Mouse (Mus musculus) small intestine, adult 2 months (tissue): Measurements from ENCODE around the gene Tnmd. TPM values are rescaled to one million over a fixed set of nuclear protein-coding genes. Genes with fewer than 3 reads are reported as not detected.
A peak's percentile ranks its signal among the peaks of the same experiment; 100 is the strongest.

Experiments
- H3K27ac ChIP-seq: fragments of 200-500 bp; 2 replicates; pipeline ENCODE4 v1.5.1; 2012; ENCODE audit warnings: low read depth, low read length, control low read depth, inconsistent platforms; ENCODE audit not compliant: insufficient read depth
- H3K27me3 ChIP-seq: fragments of 200-500 bp; 2 replicates; pipeline ENCODE4 v1.6.1; 2012; ENCODE audit warnings: mild to moderate bottlenecking, moderate library complexity, low read length, inconsistent platforms; ENCODE audit not compliant: control insufficient read depth, insufficient read depth
- H3K36me3 ChIP-seq: fragments of 200-500 bp; 2 replicates; pipeline ENCODE4 v1.6.1; 2012; ENCODE audit warnings: mild to moderate bottlenecking, low read length, control low read depth, inconsistent platforms; ENCODE audit not compliant: control insufficient read depth, insufficient read depth
- H3K4me1 ChIP-seq: fragments of 200-500 bp; 2 replicates; pipeline ENCODE4 v1.6.1; 2012; ENCODE audit warnings: low read length, inconsistent platforms, mixed read lengths; ENCODE audit not compliant: control insufficient read depth, insufficient read depth, insufficient read length
- H3K4me3 ChIP-seq: fragments of 200-500 bp; 2 replicates; pipeline ENCODE4 v1.5.1; 2012; ENCODE audit warnings: low read depth, mild to moderate bottlenecking, control low read depth, inconsistent platforms, low read length, moderate library complexity
- CTCF ChIP-seq: fragments of 200-500 bp; IDR thresholded peaks from 2 replicates; pipeline ENCODE4 v1.5.1; 2012; ENCODE audit warnings: low read depth, mild to moderate bottlenecking, control low read depth, inconsistent platforms, low read length, moderate library complexity, mixed read lengths; ENCODE audit not compliant: insufficient replicate concordance, insufficient read length; ENCODE audit errors: extremely low read depth
- POLR2A ChIP-seq: fragments of 200-500 bp; IDR thresholded peaks from 2 replicates; pipeline ENCODE4 v1.6.1; 2012; ENCODE audit warnings: low read depth, mild to moderate bottlenecking, control low read depth, inconsistent platforms, low read length, moderate library complexity
- WGBS: fragments of 180-500 bp; shearing (Covaris S2); methylation state at CpG from one replicate; pipeline ENCODE4 v1.1.7; 2018; 5-methylcytosine and 5-hydroxymethylcytosine counted together
- polyA plus RNA-seq: library from polyadenylated mRNA; depleted of rRNA; stranded (reverse); fragments of >200 nt; gene quantifications from 2 replicates; pipeline ENCODE4 v1.2.3, GENCODE M21; 2012; rRNA removed

Gene Tnmd
- not detected in 2 replicates for polyA plus RNA-seq

GRCm38 (mm10) chrX:133850680-133851079, at the start of gene Tnmd:
TSS of gene Tnmd (plus strand) at chrX:133850980.
- no peak within 1 kb of the TSS for H3K4me3 ChIP-seq
- H3K27me3 ChIP-seq, result no peaks in the 10 kb centered on the region
- 86% methylated on average over 5 of the region's 5 CpGs for WGBS
- no peak for TF ChIP-seq CTCF
- TF ChIP-seq POLR2A, result no peak
- no peaks in the 10 kb centered on the region for H3K4me1 ChIP-seq
- no peak within 1 kb of the TSS for H3K27ac ChIP-seq
- no peaks in the 10 kb centered on the region for H3K36me3 ChIP-seq

GRCm38 (mm10) chrX:133853637-133854036, 2.9 kb downstream of the Tnmd start:
- 88% methylated on average over 4 of the region's 4 CpGs for WGBS
- H3K36me3 ChIP-seq, result no peaks in the 10 kb centered on the region
- no peaks in the 10 kb centered on the region for H3K4me1 ChIP-seq
- no peak overlapping the region for H3K27ac ChIP-seq
- H3K4me3 ChIP-seq, result no peak overlapping the region
- TF ChIP-seq CTCF, result no peak
- TF ChIP-seq POLR2A, result no peak
- H3K27me3 ChIP-seq, result no peaks in the 10 kb centered on the region

- H3K27ac ChIP-seq, result no peak overlapping the region
- H3K36me3 ChIP-seq, result no peaks in the 10 kb centered on the region
- H3K4me1 ChIP-seq, result no peaks in the 10 kb centered on the region
- no peaks in the 10 kb centered on the region for H3K27me3 ChIP-seq
- TF ChIP-seq POLR2A (no peak), CTCF (no peak)
- WGBS, result 67% methylated on average over 6 of the region's 6 CpGs
- no peak overlapping the region for H3K4me3 ChIP-seq
Observed at GRCm38 (mm10) chrX:133869743-133870142, 19.0 kb downstream of the Tnmd start.

GRCm38 (mm10) chrX:133887308-133887707, 36.5 kb downstream of the Tnmd start:
- WGBS, result 73% methylated on average over 3 of the region's 3 CpGs
- Histone ChIP-seq H3K4me1 (no peaks in the 10 kb centered on the region), H3K27ac (no peak overlapping the region), H3K4me3 (no peak overlapping the region), H3K36me3 (no peaks in the 10 kb centered on the region), H3K27me3 (no peaks in the 10 kb centered on the region)
- TF ChIP-seq CTCF (no peak), POLR2A (no peak)

- TF ChIP-seq POLR2A (no peak), CTCF (no peak)
- Histone ChIP-seq H3K27me3 (no peaks in the 10 kb centered on the region), H3K36me3 (no peaks in the 10 kb centered on the region), H3K27ac (no peak overlapping the region), H3K4me3 (no peak overlapping the region), H3K4me1 (no peaks in the 10 kb centered on the region)
- WGBS, result 89% methylated on average over 5 of the region's 5 CpGs
Observed at GRCm38 (mm10) chrX:133888111-133888510, 37.3 kb downstream of the Tnmd start.

GRCm38 (mm10) chrX:133898014-133898542, 47.3 kb downstream of the Tnmd start, which contains the start of gene Tspan6:
TSS of gene Tspan6 (minus strand) at chrX:133898429.
- no peak for TF ChIP-seq POLR2A
- no peak for TF ChIP-seq CTCF
- no peaks in the 10 kb centered on the region for H3K36me3 ChIP-seq
- 18% methylated on average over 33 of the region's 33 CpGs for WGBS

GRCm38 (mm10) chrX:133908261-133908660, 57.5 kb downstream of the Tnmd start, which contains the start of gene Srpx2:
TSS of gene Srpx2 (plus strand) at chrX:133908426.
- H3K36me3 ChIP-seq, result no peaks in the 10 kb centered on the region
- 33% methylated on average over 3 of the region's 3 CpGs for WGBS
- peak within 1 kb of the TSS; percentile 21; the same call in 1 of the 2 replicates for H3K4me3 ChIP-seq
- H3K27me3 ChIP-seq, result no peaks in the 10 kb centered on the region
- TF ChIP-seq POLR2A, result no peak
- TF ChIP-seq CTCF, result no peak
- H3K4me1 ChIP-seq, result no peaks in the 10 kb centered on the region
- no peak within 1 kb of the TSS for H3K27ac ChIP-seq

More at GRCm38 (mm10) chrX:133898014-133898542, 47.3 kb downstream of the Tnmd start, which contains the start of gene Tspan6:
- no peak within 1 kb of the TSS for H3K27ac ChIP-seq
- peak within 1 kb of the TSS; percentile 65 for H3K4me3 ChIP-seq
- no peaks in the 10 kb centered on the region for H3K4me1 ChIP-seq
- no peaks in the 10 kb centered on the region for H3K27me3 ChIP-seq
